Mouse (Mus musculus) liver, embryonic 14.5 days (tissue): ENCODE results near the gene Rabggta. TPM values are rescaled to one million over a fixed set of nuclear protein-coding genes. Genes with fewer than 3 reads are reported as not detected.

Source experiments
- ATAC-seq: fragments of 200-750 bp; cut with Nextera tagmentation; 2 replicates; pipeline ENCODE4 v1.8.0; 2017; ENCODE audit warnings: moderate number of reproducible peaks, mild to moderate bottlenecking, moderate library complexity; ENCODE audit not compliant: insufficient read depth
- DNase-seq, 3 experiments: peaks; one replicate each; pipeline ENCODE4 v3.0.0-alpha.2; 2012 to 2013; ENCODE audit warnings: low read depth in 3 of 3, low spot score in 3 of 3
- H3K27ac ChIP-seq: fragments of 300-500 bp; sonication (generic); 2 replicates; pipeline ENCODE4 v1.5.1; 2014; ENCODE audit warnings: moderate library complexity, mild to moderate bottlenecking, control low read depth, inconsistent platforms
- H3K27me3 ChIP-seq: fragments of 300-500 bp; sonication (generic); 2 replicates; pipeline ENCODE4 v1.6.1; 2014; ENCODE audit warnings: mild to moderate bottlenecking, low read length, moderate library complexity; ENCODE audit not compliant: control insufficient read depth, insufficient read depth
- H3K36me3 ChIP-seq: fragments of 300-500 bp; sonication (generic); replicated peaks from 2 replicates; pipeline ENCODE4 v1.6.1; 2014; ENCODE audit warnings: low read depth; ENCODE audit not compliant: control insufficient read depth, insufficient read depth
- H3K4me1 ChIP-seq, 2 experiments: fragments of 200-500 bp in 1 of 2; fragments of 300-500 bp in 1 of 2; sonication (generic) in 1 of 2; replicated peaks; 2 replicates each; pipeline ENCODE4 v1.6.1; 2012 to 2014; ENCODE audit warnings: antibody characterized with exemption in 1 of 2, inconsistent platforms in 1 of 2, low read length in 1 of 2; ENCODE audit not compliant: control insufficient read depth in 2 of 2, insufficient read depth in 2 of 2
- H3K4me2 ChIP-seq: fragments of 300-500 bp; sonication (generic); 2 replicates; pipeline ENCODE4 v1.6.1; 2014; ENCODE audit warnings: low read depth, mild to moderate bottlenecking, control low read depth, moderate library complexity
- H3K4me3 ChIP-seq, 2 experiments: fragments of 200-500 bp in 1 of 2; fragments of 300-500 bp in 1 of 2; sonication (generic) in 1 of 2; 2 replicates each; pipeline ENCODE4 v1.5.1; 2012 to 2014; ENCODE audit warnings: low read depth in 2 of 2, low read length in 2 of 2, mild to moderate bottlenecking in 2 of 2, control low read depth in 1 of 2, inconsistent platforms in 1 of 2, moderate library complexity in 1 of 2; ENCODE audit not compliant: insufficient read depth in 1 of 2
- H3K9ac ChIP-seq: fragments of 300-500 bp; sonication (generic); replicated peaks from 2 replicates; pipeline ENCODE4 v1.6.1; 2014; ENCODE audit warnings: mild to moderate bottlenecking, control low read depth, moderate library complexity
- H3K9me3 ChIP-seq: fragments of 300-500 bp; sonication (generic); 2 replicates; pipeline ENCODE4 v1.6.1; 2016; ENCODE audit warnings: low read length, mixed read lengths; ENCODE audit not compliant: control insufficient read depth
- CTCF ChIP-seq: IDR thresholded peaks from 2 replicates; pipeline ENCODE4 v1.5.1; 2016; ENCODE audit warnings: antibody characterized with exemption, low read depth, control low read depth
- EP300 ChIP-seq: IDR thresholded peaks from 2 replicates; pipeline ENCODE4 v1.6.1; 2016; ENCODE audit warnings: antibody characterized with exemption, low read depth
- WGBS: fragments of 180-500 bp; shearing (Covaris S2); extraction: QIAGEN DNeasy Blood & Tissue Kit; methylation state at CpG from one replicate; pipeline ENCODE4 v1.1.7; 2014; ENCODE audit not compliant: insufficient replicate concordance; 5-methylcytosine and 5-hydroxymethylcytosine counted together
- polyA plus RNA-seq, 2 experiments: library from polyadenylated mRNA; depleted of rRNA in 1 of 2; stranded (reverse) in 1 of 2; unstranded in 1 of 2; fragments of >200 nt; fragmentation: Nextera tagmentation in 1 of 2; extraction: Ambion mirVana in 1 of 2; gene quantifications; 2 replicates each; pipeline versions ENCODE4 v1.2.1 to v1.2.3; 2012 to 2014

Rabggta gene
- polyA plus RNA-seq, 2 experiments, result 8.1 to 10.9 TPM

GRCm38 (mm10) chr14:55724411-55724871, 2.4 kb upstream of the Rabggta start:
- TF ChIP-seq EP300 (0 out of 2 replicates have a peak, but pooled peaks have one; percentile 24), CTCF (no peak)
- H3K4me1 ChIP-seq, result peaks cover 20 to 21% of the 10 kb centered on the region in 2 experiments; a peak in 3 of 4 replicates
- H3K27ac ChIP-seq, result no peak overlapping the region
- no peak overlapping the region for H3K4me2 ChIP-seq
- no peak overlapping the region for H3K9ac ChIP-seq
- no peaks in the 10 kb centered on the region for H3K36me3 ChIP-seq
- ATAC-seq (no peak), DNase-seq (no peak)
- H3K4me3 ChIP-seq, result no peak overlapping the region
- no peaks in the 10 kb centered on the region for H3K27me3 ChIP-seq
- 22% methylated on average over 8 of the region's 8 CpGs for WGBS
- H3K9me3 ChIP-seq, result no peaks in the 10 kb centered on the region

- DNase-seq (no peak), ATAC-seq (no peak)
- peaks cover 20 to 21% of the 10 kb centered on the region in 2 experiments; a peak in 3 of 4 replicates for H3K4me1 ChIP-seq
- no peak overlapping the region for H3K9ac ChIP-seq
- no peak overlapping the region for H3K4me2 ChIP-seq
- 54% methylated on average over 7 of the region's 7 CpGs for WGBS
- H3K4me3 ChIP-seq, result no peak overlapping the region
- H3K36me3 ChIP-seq, result no peaks in the 10 kb centered on the region
- no peaks in the 10 kb centered on the region for H3K27me3 ChIP-seq
- H3K27ac ChIP-seq, result peak overlapping the region; percentile 1
- TF ChIP-seq EP300 (no peak), CTCF (no peak)
- no peaks in the 10 kb centered on the region for H3K9me3 ChIP-seq
Measured at GRCm38 (mm10) chr14:55723433-55723832, 1.4 kb upstream of the Rabggta start.

- WGBS, result 19% methylated on average over 8 of the region's 8 CpGs
- ATAC-seq (peak; percentile 2; the same call in 1 of the 2 replicates), DNase-seq (no peak)
- H3K4me2 ChIP-seq, result peak overlapping the region; percentile 82
- TF ChIP-seq EP300, result no peak
- no peak for TF ChIP-seq CTCF
- H3K9ac ChIP-seq, result peak overlapping the region; percentile 7; the same call in 1 of the 2 replicates
- H3K27ac ChIP-seq, result peak overlapping the region; percentile 1
- H3K27me3 ChIP-seq, result no peaks in the 10 kb centered on the region
- H3K36me3 ChIP-seq, result no peaks in the 10 kb centered on the region
- peak overlapping the region in 1 of 2 experiments; percentile 79; a peak in 2 of 4 replicates for H3K4me3 ChIP-seq
- H3K4me1 ChIP-seq, result peaks cover 20 to 21% of the 10 kb centered on the region in 2 experiments; a peak in 3 of 4 replicates
- H3K9me3 ChIP-seq, result no peaks in the 10 kb centered on the region
Measured at GRCm38 (mm10) chr14:55722438-55722945, 429 bp upstream of the Rabggta start.

GRCm38 (mm10) chr14:55721076-55721475, 987 bp downstream of the Rabggta start:
- Histone ChIP-seq H3K4me1 (peaks cover 20 to 21% of the 10 kb centered on the region in 2 experiments; a peak in 3 of 4 replicates), H3K4me3 (peak overlapping the region in 1 of 2 experiments; percentile 79; a peak in 3 of 4 replicates), H3K27ac (peak overlapping the region; percentile 18; the same call in 1 of the 2 replicates), H3K9me3 (no peaks in the 10 kb centered on the region), H3K36me3 (no peaks in the 10 kb centered on the region), H3K9ac (no peak overlapping the region; the same call in 1 of the 2 replicates), H3K27me3 (no peaks in the 10 kb centered on the region), H3K4me2 (peak overlapping the region; percentile 82)
- no peak for TF ChIP-seq EP300
- TF ChIP-seq CTCF, result no peak
- WGBS, result 74% methylated on average over 6 of the region's 6 CpGs
- no peak for ATAC-seq
- DNase-seq, result no peak

- Histone ChIP-seq H3K9me3 (no peaks in the 10 kb centered on the region), H3K4me3 (no peak overlapping the region; a peak in 1 of 4 replicates)
Measured at GRCm38 (mm10) chr14:55720666-55721065, 1.4 kb downstream of the Rabggta start.

More at GRCm38 (mm10) chr14:55720666-55721065, 1.4 kb downstream of the Rabggta start:
- Histone ChIP-seq H3K4me2 (peak overlapping the region; percentile 82; the same call in 1 of the 2 replicates), H3K4me1 (peaks cover 20 to 21% of the 10 kb centered on the region in 2 experiments; a peak in 3 of 4 replicates), H3K27me3 (no peaks in the 10 kb centered on the region), H3K27ac (no peak overlapping the region), H3K36me3 (no peaks in the 10 kb centered on the region), H3K9ac (no peak overlapping the region)
- WGBS, result 90% methylated on average over 12 of the region's 12 CpGs
- no peak for DNase-seq
- no peak for ATAC-seq
- TF ChIP-seq EP300 (no peak), CTCF (no peak)
